Mouse (Mus musculus): Measurements from ENCODE around the gene Itpk1.

- TF ChIP-seq CTCF (IDR thresholded peaks at IDR 0.05; ENCODE audit: borderline replicate concordance, control insufficient read depth, extremely low read depth, insufficient read depth, low read length, poor library complexity) (no peak), POLR2A (IDR thresholded peaks at IDR 0.05; ENCODE audit: control insufficient read depth, extremely low read depth, insufficient read depth, low read length, poor library complexity) (no peak)
These were observed 182.9 kb downstream of the Itpk1 start for GRCm38 (mm10) chr12:102521777-102522319.
